Mouse (Mus musculus) embryonic facial prominence, embryonic 14.5 days (tissue): ENCODE data around the gene Rnaseh2b. TPM values are rescaled to one million over a fixed set of nuclear protein-coding genes. Genes with fewer than 3 reads are reported as not detected.

Experiments used
- ATAC-seq: fragments of 200-750 bp; cut with Nextera tagmentation; 2 replicates; pipeline ENCODE4 v1.8.0; 2017; ENCODE audit warnings: low read depth, moderate number of reproducible peaks, moderate TSS enrichment
- DNase-seq: peaks from one replicate; pipeline ENCODE4 v3.0.0-alpha.2; 2015; ENCODE audit warnings: low spot score
- H3K27ac ChIP-seq: fragments of 300-500 bp; sonication (generic); replicated peaks from 2 replicates; pipeline ENCODE4 v1.5.1; 2014; ENCODE audit warnings: low read depth, mild to moderate bottlenecking, low read length, moderate library complexity
- H3K27me3 ChIP-seq: fragments of 300-500 bp; sonication (generic); replicated peaks from 2 replicates; pipeline ENCODE4 v1.6.1; 2014; ENCODE audit warnings: low read length; ENCODE audit not compliant: control insufficient read depth, insufficient read depth
- H3K36me3 ChIP-seq: fragments of 300-500 bp; sonication (generic); 2 replicates; pipeline ENCODE4 v1.6.1; 2014; ENCODE audit warnings: low read length, mixed read lengths; ENCODE audit not compliant: control insufficient read depth, insufficient read depth
- H3K4me1 ChIP-seq: fragments of 300-500 bp; sonication (generic); 2 replicates; pipeline ENCODE4 v1.6.1; 2014; ENCODE audit warnings: antibody characterized with exemption, low read length; ENCODE audit not compliant: control insufficient read depth, insufficient read depth
- H3K4me2 ChIP-seq: fragments of 300-500 bp; sonication (generic); 2 replicates; pipeline ENCODE4 v1.6.1; 2014; ENCODE audit warnings: low read depth, mild to moderate bottlenecking, low read length, moderate library complexity, mixed read lengths
- H3K4me3 ChIP-seq: fragments of 300-500 bp; sonication (generic); 2 replicates; pipeline ENCODE4 v1.5.1; 2014; ENCODE audit warnings: low read depth, mild to moderate bottlenecking, low read length
- H3K9ac ChIP-seq: fragments of 300-500 bp; sonication (generic); 2 replicates; pipeline ENCODE4 v1.6.1; 2014; ENCODE audit warnings: low read depth, mild to moderate bottlenecking, low read length, moderate library complexity, mixed read lengths
- H3K9me3 ChIP-seq: fragments of 300-500 bp; sonication (generic); 2 replicates; pipeline ENCODE4 v1.6.1; 2016; ENCODE audit warnings: low read length; ENCODE audit not compliant: control insufficient read depth
- WGBS: fragments of 180-500 bp; shearing (Covaris S2); extraction: QIAGEN DNeasy Blood & Tissue Kit; methylation state at CpG from one replicate; pipeline ENCODE4 v1.1.7; 2014; 5-methylcytosine and 5-hydroxymethylcytosine counted together
- polyA plus RNA-seq: library from polyadenylated mRNA; unstranded; fragments of >200 nt; fragmentation: Nextera tagmentation; extraction: Ambion mirVana; gene quantifications from 2 replicates; pipeline ENCODE4 v1.2.1, GENCODE M21; 2014

The Rnaseh2b gene
- 53.8 and 62.9 TPM in 2 replicates for polyA plus RNA-seq

DNA sequence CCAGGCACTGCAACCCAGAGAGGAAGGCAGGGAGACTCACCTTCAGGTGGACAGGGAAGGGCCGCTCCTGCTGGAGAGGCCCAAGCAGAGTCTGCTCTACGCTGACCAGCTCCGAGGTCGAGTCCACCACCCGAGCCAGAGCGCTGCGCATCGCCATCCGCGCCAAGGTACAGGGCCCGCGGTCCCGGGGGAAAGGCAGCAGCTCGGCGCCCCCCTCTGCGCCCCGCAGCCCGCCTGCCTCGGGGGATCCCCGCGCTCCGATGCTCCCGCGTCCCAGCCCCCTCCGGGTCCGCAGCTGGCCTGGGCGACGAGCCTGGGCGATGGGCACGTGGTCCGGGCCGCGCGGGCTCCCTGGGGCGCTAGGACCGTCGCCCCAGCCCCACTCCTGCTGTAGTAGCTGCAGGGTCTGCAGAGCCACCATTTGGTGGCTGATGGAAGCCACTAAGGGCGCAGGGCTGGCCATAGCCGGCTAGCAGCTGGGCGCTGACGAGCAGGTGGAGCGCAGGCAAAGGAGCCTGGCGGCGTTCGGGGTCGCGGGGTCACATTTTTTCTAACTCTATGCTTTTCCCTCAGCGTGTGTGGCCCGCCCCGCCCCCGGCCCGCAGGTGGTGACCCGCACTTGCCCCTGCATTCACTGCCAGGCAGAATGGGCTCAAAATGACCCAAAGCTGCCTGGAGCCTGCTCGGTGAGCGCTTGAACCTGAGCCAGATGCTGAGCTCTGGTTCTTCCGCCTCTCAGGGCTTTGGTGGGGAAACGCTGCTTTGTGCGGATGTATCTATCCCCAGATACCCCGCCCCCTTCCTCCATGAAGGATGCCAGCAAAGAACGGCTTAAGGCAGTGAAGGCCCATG is at the start of gene Rnaseh2b, which contains the start of gene Dleu7:
Gene Rnaseh2b, plus strand, starts transcription at position 102 of the 852 bp plus-strand sequence.
Gene Dleu7, minus strand, starts transcription at position 560 of the 852 bp plus-strand sequence.
- peak within 1 kb of the TSS; percentile 68 for H3K9ac ChIP-seq
- WGBS: under 1% methylated on average over 14 of the region's 60 CpGs
- no peaks in the 10 kb centered on the region for H3K36me3 ChIP-seq
- peaks cover 15% of the 10 kb centered on the region for H3K27me3 ChIP-seq
- H3K4me2 ChIP-seq: peak within 1 kb of the TSS; percentile 99
- peak; percentile 76 for DNase-seq
- H3K27ac ChIP-seq: no peak within 1 kb of the TSS
- peaks cover 9% of the 10 kb centered on the region for H3K4me1 ChIP-seq
- H3K9me3 ChIP-seq: no peaks in the 10 kb centered on the region
- peak; percentile 73 for ATAC-seq
- H3K4me3 ChIP-seq: peak within 1 kb of the TSS; percentile 49

DNA sequence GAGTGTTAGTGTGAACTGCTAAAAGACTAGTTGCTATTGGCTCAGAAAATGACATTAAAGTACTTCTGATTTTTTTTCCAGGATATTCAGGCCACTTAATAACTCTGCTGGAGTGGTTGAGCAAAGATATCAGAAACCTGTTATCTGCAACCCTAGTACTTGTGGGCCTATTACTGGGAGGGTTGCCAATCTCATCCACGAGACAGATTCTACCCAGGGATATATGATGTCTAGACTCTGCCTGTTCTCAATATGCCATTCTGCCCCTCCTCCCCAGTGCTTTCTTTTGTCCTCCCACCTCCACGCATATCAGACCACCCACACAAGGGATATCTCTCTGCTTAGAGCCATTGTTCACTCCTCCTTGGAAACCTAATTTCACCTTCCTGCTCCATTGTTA is 48.9 kb upstream of the Rnaseh2b start:
- Histone ChIP-seq H3K27ac (no peak overlapping the region), H3K4me2 (no peak overlapping the region), H3K4me3 (no peak overlapping the region), H3K9ac (no peak overlapping the region), H3K36me3 (no peaks in the 10 kb centered on the region), H3K27me3 (no peaks in the 10 kb centered on the region), H3K9me3 (no peaks in the 10 kb centered on the region), H3K4me1 (0 out of 2 replicates have a peak, but pooled peaks cover 5% of the 10 kb centered on the region)
- WGBS: 69% methylated on average over 2 of the region's 2 CpGs
- ATAC-seq (no peak), DNase-seq (no peak)

DNA sequence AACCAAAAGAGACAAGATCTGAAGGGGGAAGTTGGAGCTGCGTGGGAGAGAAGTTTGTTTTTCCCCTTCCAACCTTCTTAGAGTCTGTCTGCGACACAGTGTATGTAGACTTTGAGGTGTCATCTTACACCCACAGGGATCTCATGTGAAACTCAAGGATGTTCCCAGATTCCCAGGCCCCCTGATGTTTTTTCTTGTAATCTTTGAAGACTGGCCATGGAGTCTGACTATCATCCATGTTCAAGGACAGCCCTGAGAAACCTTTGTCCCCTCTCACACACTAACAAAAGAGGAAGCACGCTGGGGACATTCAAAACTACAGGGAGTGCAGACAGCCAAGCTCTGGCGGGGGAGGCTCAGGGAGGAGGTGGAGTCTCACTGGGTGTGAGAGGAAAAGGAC is 46.8 kb upstream of the Rnaseh2b start:
- no peak for ATAC-seq
- Histone ChIP-seq H3K4me3 (no peak overlapping the region), H3K36me3 (no peaks in the 10 kb centered on the region), H3K27ac (no peak overlapping the region), H3K9me3 (no peaks in the 10 kb centered on the region), H3K27me3 (no peaks in the 10 kb centered on the region), H3K4me1 (0 out of 2 replicates have a peak, but pooled peaks cover 5% of the 10 kb centered on the region), H3K9ac (no peak overlapping the region), H3K4me2 (no peak overlapping the region)
- 18% methylated on average over 4 of the region's 4 CpGs for WGBS
- DNase-seq: peak; percentile 63

DNA sequence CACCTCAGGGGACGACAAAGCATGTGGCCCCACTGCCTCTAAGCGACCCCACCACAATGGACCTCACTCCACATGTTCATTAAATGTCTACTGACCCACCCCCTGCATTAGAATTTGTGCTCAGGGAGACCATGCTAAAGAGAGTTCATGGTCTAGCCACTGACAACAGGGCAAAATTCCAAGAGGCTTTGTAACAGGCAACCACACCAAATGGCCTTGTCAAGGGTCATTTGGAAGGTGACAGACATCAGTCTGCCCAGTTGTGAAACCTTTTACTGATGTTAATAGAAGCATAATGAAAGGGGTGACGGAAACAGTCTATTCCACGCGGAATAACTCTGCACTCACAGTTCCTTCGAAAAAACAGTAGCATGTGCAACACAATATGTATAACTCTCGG is 44.0 kb upstream of the Rnaseh2b start:
- Histone ChIP-seq H3K4me1 (0 out of 2 replicates have a peak, but pooled peaks cover 5% of the 10 kb centered on the region), H3K4me2 (no peak overlapping the region), H3K27ac (no peak overlapping the region), H3K4me3 (no peak overlapping the region), H3K36me3 (no peaks in the 10 kb centered on the region), H3K27me3 (no peaks in the 10 kb centered on the region), H3K9me3 (no peaks in the 10 kb centered on the region), H3K9ac (no peak overlapping the region)
- ATAC-seq (no peak), DNase-seq (no peak)
- 76% methylated on average over 7 of the region's 7 CpGs for WGBS

DNA sequence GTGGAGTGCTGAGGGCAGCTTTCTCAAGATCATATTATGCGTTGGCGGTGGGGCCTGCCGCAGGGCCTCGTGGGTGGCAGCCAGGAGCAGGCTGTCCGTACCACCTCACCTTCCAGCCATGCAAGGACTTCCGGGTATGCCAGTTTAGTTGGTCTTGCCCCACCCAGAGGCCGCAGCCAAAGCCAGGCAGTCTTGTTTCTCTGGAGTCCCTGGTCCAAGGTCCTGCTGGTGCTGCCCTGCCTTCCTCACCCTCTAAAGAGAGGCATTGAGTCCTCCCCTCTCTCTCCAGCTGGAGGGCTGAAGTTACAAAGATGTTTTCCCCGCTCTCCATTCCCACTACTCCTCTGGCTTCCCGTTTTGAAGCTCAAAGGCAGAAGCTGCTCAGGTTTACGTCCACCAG is 43.6 kb upstream of the Rnaseh2b start:
- H3K4me1 ChIP-seq: 0 out of 2 replicates have a peak, but pooled peaks cover 5% of the 10 kb centered on the region
- no peak overlapping the region for H3K27ac ChIP-seq
- no peaks in the 10 kb centered on the region for H3K9me3 ChIP-seq
- no peaks in the 10 kb centered on the region for H3K36me3 ChIP-seq
- H3K27me3 ChIP-seq: no peaks in the 10 kb centered on the region
- H3K4me2 ChIP-seq: no peak overlapping the region
- no peak for ATAC-seq
- WGBS: 76% methylated on average over 10 of the region's 10 CpGs
- no peak overlapping the region for H3K4me3 ChIP-seq
- no peak overlapping the region for H3K9ac ChIP-seq
- DNase-seq: no peak

DNA sequence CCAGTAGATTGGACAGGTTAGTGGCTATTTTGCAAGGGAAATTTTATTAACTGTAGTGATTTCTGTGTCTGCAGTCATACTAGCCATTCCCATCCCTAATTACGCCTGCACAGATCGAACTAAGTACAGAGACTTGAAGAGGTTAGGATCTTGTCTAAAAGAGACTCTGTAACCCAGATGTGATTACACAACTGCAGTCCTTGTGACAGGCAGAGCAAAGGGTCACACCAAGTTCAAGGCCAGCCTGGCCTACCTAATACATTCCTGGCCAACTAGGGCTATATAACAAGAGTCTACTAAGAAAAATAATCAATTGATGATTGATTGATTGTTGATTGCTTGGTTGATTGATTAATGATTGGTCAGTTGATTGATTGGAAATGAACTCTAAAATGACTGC is 43.1 kb upstream of the Rnaseh2b start:
- H3K4me2 ChIP-seq: no peak overlapping the region
- no peaks in the 10 kb centered on the region for H3K36me3 ChIP-seq
- no peaks in the 10 kb centered on the region for H3K27me3 ChIP-seq
- H3K27ac ChIP-seq: no peak overlapping the region
- no peak overlapping the region for H3K9ac ChIP-seq
- WGBS: 81% methylated on average over 2 of the region's 2 CpGs
- no peak overlapping the region for H3K4me3 ChIP-seq
- DNase-seq (no peak), ATAC-seq (no peak)
- H3K9me3 ChIP-seq: no peaks in the 10 kb centered on the region
- 0 out of 2 replicates have a peak, but pooled peaks cover 5% of the 10 kb centered on the region for H3K4me1 ChIP-seq

DNA sequence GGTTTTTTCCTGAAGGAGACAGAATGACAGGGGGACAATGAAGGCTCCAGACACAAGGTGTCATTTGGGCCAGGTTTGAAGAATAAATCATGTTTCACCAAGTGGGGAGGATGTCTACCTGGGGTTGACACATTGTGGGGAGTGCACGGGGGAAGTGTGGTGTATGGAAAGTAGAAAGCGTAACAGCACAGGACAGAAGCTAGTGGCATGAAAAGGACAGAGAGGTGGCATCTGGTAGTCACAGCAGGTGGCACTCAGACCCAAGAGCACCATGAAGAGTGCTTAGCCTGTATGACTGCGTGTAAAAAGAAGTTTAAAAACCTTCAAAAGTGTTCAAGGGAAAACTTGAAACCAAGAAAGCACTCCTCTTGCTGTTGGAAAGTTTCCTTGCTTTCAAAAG is 42.3 kb upstream of the Rnaseh2b start:
- 85% methylated on average over 3 of the region's 3 CpGs for WGBS
- H3K4me1 ChIP-seq: 0 out of 2 replicates have a peak, but pooled peaks cover 5% of the 10 kb centered on the region
- no peak for DNase-seq
- no peaks in the 10 kb centered on the region for H3K27me3 ChIP-seq
- no peak overlapping the region for H3K4me2 ChIP-seq
- H3K36me3 ChIP-seq: no peaks in the 10 kb centered on the region
- no peak overlapping the region for H3K27ac ChIP-seq
- H3K4me3 ChIP-seq: no peak overlapping the region
- H3K9ac ChIP-seq: no peak overlapping the region
- no peaks in the 10 kb centered on the region for H3K9me3 ChIP-seq
- no peak for ATAC-seq

DNA sequence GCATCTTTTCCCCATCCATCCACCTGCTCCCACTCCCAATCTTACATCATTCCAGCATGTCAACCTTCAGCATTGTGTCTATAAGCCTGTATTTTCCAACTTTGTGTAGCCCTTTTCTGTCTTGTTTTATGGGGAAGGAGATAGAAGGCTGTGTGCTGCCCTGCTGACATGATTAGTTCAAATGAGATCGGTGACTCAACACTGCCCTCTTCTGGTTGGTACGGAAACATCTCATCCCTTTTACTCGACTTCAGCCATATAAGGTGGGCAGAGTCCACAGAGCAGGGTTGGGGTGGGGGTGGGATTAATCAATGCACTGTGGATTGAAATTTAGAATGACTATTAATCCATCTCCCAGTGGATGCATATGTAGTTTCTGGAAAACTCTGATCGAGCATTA is 40.4 kb upstream of the Rnaseh2b start:
- no peaks in the 10 kb centered on the region for H3K27me3 ChIP-seq
- no peak overlapping the region for H3K4me3 ChIP-seq
- H3K4me2 ChIP-seq: no peak overlapping the region
- H3K9me3 ChIP-seq: no peaks in the 10 kb centered on the region
- ATAC-seq (peak; percentile 60; the same call in 1 of the 2 replicates), DNase-seq (peak; percentile 84)
- H3K36me3 ChIP-seq: no peaks in the 10 kb centered on the region
- no peaks in the 10 kb centered on the region for H3K4me1 ChIP-seq
- no peak overlapping the region for H3K9ac ChIP-seq
- WGBS: 10% methylated on average over 4 of the region's 4 CpGs
- no peak overlapping the region for H3K27ac ChIP-seq
